Mouse (Mus musculus): ENCODE data around the gene Pa2g4.
"Not testable (repeated sequence)": the region's sequence is repeated elsewhere in the genome, so short reads cannot be mapped to it uniquely, and the experiment has no call there.

The Pa2g4 gene

DNA sequence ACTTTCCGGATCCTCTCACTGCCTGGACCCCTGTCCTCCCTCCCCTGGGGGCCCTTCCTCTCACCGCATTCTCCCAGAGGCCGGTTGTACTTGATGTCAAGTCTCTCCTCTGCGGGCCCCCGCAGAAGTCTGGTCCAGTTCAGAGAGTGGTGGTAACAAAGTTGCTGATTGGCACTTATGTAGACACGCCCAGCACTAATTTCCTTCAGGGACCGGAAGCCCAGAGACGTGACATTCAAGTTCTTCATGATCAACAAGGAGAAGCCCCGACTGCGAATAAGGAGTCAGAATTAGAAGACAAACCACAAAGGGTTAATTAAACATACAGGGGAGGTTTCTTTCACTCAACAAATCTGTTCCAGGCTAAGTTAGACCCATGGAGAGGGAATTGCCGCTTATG lies 12.5 kb upstream of the Pa2g4 start:
- DNase-seq (ENCODE audit: low spot score): no peak

DNA sequence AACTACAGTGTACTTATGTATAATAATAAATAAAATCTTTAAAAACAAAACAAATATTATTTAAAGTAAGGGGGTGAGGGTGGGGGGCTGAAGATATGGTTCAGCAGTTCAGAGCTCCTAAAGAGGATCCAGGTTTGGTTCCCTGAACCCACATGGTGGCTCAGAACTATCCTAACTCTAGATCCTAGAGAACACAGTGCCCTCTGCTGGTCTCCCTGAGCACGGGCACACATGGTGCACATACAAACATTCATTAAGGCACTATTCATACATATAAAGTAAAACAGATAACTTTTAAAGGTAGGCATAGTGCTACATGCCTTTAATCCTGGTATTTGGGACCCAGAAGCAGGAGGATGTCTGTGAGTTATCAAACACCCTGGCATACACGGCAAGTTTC lies 9.3 kb upstream of the Pa2g4 start:
- DNase-seq (ENCODE audit: low spot score): no peak

- DNase-seq (ENCODE audit: low spot score): peak; percentile 70
Observed at GRCm38 (mm10) chr10:128565206-128565787, 490 bp downstream of the Pa2g4 start.

GRCm38 (mm10) chr10:128563544-128563943 lies 2.2 kb downstream of the Pa2g4 start:
- DNase-seq (ENCODE audit: low spot score): no peak

DNA sequence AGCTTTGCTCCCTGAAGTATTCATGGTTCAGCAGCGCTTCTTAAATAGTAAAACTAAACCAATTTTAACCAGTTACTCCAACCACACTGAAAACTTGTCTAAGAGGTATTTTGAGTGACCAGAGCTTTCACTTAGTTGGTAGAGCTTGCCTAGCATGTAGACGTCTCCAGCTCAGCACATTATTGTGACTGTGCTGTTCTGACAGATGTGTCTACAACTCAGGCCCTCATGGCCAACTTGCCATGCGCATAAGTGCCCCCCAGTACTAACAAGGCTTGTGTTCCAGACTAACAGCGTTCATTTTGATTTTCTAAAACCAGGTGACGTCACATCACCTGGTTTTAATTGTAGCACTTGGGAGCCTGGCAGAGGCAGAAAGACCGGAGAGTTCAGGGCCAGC lies 8.8 kb downstream of the Pa2g4 start:
- DNase-seq (ENCODE audit: low spot score): no peak

- DNase-seq (ENCODE audit: low spot score): no peak
Observed at GRCm38 (mm10) chr10:128556286-128556685, 9.5 kb downstream of the Pa2g4 start.

DNA sequence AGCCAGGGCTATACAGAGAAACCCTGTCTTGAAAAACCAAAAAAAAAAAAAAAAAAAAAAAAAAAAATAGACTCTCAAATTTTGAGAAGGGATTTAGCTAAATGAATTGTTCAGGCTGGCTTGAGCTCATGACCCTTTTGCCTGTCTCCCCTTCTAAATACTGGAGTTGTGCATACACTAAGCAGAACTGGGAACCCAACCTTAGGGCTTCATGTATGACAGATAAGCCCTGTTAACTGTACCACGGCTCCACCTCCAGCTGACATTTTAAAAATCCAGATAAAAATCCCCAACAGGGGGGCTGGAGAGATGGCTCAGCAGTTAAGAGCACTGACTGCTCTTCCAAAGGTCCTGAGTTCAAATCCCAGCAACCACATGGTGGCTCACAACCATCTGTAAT lies 10.2 kb downstream of the Pa2g4 start:
- DNase-seq (ENCODE audit: low spot score): not testable (repeated sequence)

GRCm38 (mm10) chr10:128550144-128550823 lies 15.5 kb downstream of the Pa2g4 start:
- not testable (repeated sequence) for DNase-seq (ENCODE audit: low spot score)

GRCm38 (mm10) chr10:128549682-128550057 lies 16.1 kb downstream of the Pa2g4 start:
- peak; percentile 41 for DNase-seq (ENCODE audit: low spot score)

GRCm38 (mm10) chr10:128548947-128549681 lies 16.7 kb downstream of the Pa2g4 start, which contains the start of gene Rpl41:
TSS of gene Rpl41 (minus strand) at chr10:128549305.
- peak; percentile 100 for DNase-seq (ENCODE audit: low spot score)

DNA sequence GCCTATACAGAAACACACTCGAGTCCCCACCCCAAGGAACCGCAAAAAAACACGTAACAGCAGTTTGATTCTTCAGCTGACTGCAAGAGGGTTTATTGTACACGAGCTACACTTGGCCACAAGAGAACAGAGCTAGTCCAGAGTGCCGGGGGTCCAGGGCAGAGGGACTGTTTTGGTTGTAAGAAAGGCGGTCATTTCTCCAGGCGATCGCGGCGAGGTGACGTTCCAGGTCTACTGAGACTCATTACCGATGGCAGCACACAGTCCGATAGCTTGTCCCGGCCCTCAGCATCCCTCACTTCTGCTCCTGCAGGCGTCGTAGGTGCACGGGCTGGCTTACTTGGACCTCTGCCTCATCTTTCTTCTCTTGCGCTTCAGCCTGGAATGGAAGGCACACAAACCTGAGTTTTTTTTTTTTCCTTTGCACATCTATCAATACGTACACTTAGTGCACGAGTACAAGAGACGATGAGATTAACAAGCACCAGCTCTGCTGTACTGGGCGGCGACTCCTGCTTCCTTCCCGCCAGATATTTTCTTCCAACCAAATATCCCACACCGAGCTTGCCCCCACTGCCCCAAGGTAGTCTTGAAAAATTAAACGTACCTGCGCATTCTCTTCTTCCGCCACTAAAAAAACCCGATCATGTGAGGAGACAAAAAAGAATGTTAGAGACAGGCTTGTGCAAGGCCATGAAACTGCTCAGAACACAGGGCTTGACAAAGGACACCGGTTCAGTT lies 17.6 kb downstream of the Pa2g4 start:
- DNase-seq (ENCODE audit: low spot score): peak; percentile 57

DNA sequence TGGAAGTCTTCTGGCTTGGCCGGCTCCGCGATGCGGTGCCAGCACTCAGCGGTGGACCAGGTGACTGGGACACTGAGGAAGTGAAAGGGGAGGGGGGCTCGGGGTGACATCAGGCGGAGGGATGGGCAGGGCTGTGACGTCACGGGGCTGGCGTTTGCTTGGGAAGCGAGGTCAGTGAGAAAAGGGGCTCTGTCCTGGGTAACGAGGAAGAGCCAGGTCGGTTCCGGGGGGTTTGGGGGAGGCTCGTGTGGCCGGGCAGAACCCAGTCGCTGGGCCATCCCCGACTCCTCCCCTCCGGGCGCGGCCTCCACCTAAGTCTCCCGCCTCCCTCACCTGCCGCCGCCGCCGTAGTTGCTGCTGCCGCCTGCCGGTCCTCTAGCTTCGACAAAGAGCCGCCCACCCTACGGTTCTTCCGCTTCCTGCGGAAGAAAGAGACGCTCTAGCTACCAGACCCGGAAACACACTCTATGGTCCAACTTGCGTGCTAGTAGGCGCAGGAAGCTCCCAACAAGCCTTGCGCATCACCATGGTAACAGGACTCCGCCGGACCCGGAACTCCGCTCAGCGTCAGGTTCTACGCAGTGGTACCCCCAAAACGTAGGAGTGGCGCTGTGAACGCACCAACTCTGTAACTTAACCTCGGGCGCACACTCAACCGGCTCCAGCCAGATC lies 18.3 kb downstream of the Pa2g4 start, which contains the start of gene Zc3h10:
Zc3h10 (minus strand) TSS at position 414 of the 672 bp plus-strand sequence.
- DNase-seq (ENCODE audit: low spot score): peak; percentile 100

GRCm38 (mm10) chr10:128546787-128547186 lies 19.0 kb downstream of the Pa2g4 start:
- no peak for DNase-seq (ENCODE audit: low spot score)

GRCm38 (mm10) chr10:128546361-128546760 lies 19.4 kb downstream of the Pa2g4 start:
- DNase-seq (ENCODE audit: low spot score): peak; percentile 94

DNA sequence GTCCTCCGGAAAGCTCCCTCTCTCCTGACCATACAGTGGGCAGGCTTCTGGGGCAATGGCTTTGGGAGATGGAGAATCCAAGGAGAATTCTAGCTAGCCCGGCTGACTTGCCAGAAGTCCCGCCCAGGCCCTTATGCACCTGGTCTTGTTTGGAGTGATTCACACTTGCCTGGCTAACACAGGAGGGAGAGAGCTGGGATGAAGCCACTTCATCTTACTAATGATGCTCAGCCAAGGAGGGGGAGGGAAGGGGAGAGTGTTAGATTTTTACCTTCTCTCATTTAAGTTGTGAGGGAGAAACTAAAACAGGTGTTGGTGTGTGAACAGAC lies 20.3 kb downstream of the Pa2g4 start:
- DNase-seq (ENCODE audit: low spot score): peak; percentile 37

DNA sequence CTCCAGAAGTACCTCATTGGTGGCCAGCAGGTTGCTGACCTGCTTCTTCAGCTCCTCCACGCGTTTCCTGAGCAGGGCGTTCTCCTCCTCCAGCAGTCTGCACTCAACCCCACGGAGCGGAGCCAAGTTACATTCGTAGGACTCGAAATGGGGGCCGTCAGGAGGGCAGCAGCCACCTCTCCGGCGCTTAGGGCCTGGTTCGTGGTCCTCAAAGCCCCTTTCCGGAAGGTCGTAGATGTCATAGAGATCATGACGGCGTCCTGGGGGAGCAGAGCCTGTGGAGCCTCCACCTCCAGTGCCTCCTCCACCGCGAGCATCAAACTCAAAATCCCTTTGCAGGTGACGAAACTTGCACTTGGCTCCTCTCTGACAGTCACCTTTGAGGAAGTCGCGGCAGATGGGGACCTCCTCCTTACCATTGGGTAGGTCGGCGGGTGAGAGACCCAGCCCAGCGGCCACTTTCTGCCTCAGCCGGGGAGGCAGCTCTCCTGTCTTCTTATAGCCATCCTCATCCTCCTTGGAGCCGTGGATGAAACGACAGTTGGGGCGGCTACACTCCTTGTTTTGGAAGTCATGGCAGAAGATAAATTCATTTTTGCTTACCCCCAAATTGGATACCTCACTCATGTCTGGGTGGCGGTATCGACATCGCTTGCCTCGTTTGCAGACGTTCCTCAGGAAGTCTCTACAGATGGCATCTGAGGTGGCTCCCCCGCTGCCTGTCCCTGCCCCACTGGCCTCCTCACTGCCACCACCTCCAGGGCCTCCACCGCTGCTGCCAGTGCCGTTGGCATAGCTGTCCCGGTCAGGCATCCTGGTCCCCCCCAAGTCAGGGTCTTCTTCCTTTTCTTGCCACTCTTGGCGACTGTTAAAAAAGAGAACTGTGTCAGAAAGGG lies 20.9 kb downstream of the Pa2g4 start:
- DNase-seq (ENCODE audit: low spot score): no peak

- DNase-seq (ENCODE audit: low spot score): no peak
Observed at GRCm38 (mm10) chr10:128544151-128544657, 21.6 kb downstream of the Pa2g4 start.

DNA sequence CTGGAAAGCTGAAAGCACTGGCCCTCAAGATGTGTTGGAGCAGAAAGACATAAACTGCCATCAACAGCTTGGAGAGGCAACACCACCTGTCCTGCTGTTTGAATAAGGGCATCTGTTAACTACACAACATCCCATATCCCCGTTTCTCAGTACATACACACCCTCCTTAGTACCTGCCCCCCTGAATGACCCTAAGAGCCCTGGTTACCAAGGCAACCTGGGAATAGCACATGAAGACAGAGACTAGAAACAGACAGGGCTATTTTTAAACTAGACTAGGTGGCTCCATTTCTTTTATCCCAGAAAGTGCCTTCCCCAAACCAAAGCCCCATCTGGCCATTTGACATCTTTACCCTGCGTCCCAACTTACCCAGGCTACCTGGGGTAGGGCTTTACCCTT lies 22.7 kb downstream of the Pa2g4 start:
- DNase-seq (ENCODE audit: low spot score): peak; percentile 41

DNA sequence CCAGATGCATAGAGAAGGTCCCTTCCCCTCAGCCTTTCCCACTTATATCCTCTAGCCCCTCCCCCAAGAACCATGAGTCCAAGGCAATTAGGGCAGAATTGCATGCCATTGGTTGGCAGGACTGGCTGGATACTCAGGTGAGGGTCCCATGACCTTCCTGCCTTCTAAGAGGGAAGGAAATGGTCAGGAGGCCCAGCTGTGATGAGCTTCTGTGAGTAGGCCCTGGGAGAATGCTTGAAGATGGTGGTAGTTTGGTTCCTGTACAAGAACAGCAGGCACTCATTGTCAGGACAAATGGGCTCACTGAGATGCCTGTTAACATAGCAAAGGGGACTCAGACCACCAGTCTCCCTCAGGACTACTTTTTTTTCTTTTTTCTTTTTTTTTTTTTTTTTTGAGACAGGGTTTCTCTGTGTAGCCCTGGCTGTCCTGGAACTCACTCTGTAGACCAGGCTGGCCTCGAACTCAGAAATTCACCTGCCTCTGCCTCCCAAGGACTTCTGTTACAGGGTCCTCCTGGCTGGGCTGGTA lies 27.4 kb downstream of the Pa2g4 start:
- no peak for DNase-seq (ENCODE audit: low spot score)

GRCm38 (mm10) chr10:128536266-128536940 lies 29.4 kb downstream of the Pa2g4 start:
- peak; percentile 98 for DNase-seq (ENCODE audit: low spot score)
